Mouse (Mus musculus) c-Kit-positive CD71-positive TER-119-negative erythroid progenitor cells, embryonic 14.5 days (primary cell): ENCODE measurements around the gene Ppp6r3.
"Not testable (repeated sequence)": the region's sequence is repeated elsewhere in the genome, so short reads cannot be mapped to it uniquely, and the experiment has no call there.

Source experiments
- DNase-seq: peaks from one replicate; pipeline ENCODE4 v3.0.0-alpha.2; 2013; ENCODE audit warnings: low read depth

Ppp6r3 gene

DNA sequence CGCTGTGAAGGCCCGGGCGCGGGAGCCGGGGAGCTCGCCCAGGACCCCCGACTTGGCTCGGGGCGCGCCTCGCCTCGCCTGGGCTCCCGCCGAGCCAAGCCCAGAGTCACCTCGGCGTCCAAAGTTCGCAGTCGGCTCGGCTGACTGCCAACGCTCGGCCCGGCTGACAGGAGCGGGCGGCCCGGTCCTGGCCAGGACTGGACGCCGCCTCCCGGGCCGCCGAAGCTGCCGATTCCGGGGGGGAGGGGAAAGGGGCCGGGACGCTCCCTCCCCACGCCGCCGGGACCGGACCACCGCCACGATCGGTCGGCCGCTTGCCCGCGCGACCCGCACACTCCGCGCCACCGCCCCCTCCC, 295 bp downstream of the Ppp6r3 start:
- DNase-seq = no peak

DNA sequence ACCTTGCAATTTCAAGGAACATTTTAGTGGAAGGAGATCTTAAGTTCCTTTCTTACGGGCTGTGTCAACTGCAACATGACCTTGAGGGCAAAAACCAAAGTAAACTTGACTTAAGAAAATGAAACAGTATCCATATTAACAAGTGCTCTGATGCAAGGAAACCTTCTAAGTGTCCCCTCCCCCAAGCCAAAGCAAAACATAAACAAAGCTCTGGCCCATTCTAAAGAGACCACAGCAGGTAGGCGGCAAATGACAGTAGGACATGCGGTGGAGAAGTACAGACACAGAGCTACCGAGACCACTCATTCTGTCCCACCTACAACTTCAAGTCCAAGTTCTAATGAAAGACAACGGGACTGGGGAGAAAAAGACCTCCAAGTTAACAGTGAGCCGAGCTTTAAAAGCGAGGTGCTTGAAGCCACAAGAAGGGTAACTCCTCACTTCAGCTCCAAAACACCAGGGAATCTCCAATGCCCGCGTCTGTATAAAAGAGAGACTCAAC, 905 bp downstream of the Ppp6r3 start:
- no peak for DNase-seq

DNA sequence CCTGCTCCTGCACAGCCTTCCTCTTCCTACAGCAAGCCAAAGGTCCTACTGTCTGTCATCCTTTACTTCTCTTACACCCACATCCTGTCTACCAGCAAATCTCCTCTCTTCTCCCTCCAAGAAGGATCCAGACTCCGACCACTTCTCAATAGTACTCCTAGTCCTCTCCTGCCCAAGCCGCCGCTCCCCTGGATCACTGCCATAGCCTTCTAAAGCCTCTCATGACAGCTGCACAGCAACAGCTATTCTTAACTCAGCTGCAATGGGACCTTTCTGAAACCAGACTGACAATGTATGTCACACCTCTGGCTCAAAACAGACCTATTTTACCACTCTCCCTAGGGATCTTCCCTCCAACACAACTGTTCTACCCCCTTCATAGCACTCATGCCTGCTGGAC, 11.2 kb downstream of the Ppp6r3 start:
- DNase-seq = no peak

DNA sequence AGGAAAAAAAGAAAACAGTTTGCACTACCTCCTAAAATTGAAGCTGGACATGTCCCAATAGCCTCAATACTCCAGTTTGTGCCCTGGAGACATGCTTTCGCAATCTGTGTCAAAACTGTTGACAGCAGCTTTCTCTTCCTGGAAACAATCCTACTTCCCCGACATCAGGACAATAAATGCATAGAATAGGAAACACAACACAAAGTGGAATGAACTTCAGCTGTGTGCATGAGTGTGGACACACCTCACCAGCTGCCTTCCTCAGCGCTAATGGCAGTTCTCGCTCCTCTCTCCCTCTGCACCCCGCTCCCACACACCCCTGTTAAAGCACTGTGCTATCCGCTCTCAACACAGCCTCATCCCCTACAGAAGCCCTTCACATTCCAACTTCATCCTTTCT, 12.8 kb downstream of the Ppp6r3 start:
- DNase-seq = no peak

DNA sequence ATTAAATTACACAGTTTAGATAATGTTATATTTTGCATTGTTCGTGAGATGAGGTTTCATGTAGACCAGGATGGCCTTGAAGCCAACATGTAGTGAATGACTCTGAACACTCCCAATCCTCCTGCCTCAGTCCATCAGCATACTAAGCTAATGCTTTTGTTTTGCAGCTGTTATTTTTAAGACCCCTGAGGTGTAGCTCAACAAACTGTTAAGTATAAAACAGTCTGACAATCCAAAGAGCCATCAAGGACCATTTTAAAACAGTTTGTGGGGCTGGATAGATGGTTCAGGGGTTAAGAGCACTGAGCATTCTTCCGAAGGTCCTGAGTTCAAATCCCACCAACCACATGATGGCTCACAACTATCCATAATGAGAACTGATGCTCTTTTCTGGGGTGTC, 13.3 kb downstream of the Ppp6r3 start:
- DNase-seq = no peak

DNA sequence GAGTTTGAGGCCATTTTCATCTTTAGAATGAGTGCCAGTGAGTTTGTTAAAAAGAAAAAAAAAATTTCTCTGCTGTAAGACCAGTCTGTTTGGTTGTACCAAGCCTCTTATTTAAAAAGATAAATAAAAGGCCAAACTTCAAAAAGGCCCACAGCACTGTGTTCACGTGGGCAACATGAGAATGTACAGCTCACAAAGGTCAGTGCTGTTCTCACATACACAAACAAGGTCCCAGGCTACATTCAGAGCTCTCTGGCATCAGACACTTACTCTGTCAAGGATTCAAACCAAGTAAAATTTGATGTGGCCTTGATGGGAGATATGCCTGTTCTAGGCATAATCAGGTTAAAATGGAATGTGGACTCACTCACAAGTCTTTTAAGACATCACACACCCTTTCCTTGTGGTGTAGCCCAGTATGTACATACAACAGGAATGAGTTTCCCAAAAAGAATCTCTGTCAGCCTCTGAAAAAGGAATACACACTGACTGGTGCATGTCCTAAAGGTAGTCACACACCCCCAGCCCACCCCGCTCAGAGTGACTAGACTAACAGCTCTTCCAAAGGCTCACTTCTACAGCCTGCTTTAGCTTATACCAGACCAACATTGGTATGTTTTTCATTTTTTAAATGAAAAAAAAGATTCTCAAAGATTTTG, 19.3 kb downstream of the Ppp6r3 start:
- DNase-seq = no peak

DNA sequence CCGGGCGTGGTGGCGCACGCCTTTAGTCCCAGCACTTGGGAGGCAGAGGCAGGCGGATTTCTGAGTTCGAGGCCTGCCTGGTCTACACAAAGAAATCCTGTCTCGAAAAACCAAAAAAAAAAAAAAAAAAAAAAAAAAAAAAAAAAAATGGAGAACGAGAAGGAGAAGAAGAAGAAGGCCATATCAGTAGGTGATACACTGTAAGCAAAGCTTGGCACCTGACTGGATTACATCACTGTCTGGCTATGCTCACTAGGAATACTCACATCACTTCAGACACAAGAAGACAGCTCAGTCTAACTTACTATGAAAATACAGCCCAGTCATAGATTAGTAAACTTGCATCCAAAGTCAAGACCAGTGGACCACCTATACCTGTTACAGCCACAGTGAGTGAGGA, 20.8 kb downstream of the Ppp6r3 start:
- DNase-seq = no peak

DNA sequence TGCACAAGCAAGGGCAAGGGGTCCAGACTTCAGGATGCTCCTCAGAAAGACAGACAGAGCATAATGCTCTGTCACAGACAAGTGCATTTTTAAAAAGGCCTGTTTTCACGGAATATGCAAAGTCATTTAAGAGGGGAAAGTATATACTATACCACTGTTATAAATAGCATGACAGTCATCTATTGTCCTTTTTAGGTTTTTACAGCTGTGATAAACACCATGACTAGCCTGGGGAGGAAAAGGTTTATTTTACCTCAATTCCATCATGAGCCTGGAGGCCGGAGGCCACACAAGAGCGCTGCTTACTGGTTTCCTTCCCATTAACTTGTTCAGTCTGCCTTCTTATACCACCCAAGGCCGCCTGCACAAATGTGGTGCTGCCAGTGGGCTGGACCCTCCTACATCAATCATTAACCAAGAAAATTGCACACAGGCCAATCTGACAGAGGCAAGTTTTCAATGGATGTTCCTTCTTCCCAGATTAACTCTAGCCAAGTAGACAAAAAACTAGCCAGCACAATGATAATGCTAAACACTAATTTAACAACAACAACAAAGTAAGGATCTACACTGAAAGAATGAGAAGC, 23.9 kb downstream of the Ppp6r3 start:
- DNase-seq = no peak

DNA sequence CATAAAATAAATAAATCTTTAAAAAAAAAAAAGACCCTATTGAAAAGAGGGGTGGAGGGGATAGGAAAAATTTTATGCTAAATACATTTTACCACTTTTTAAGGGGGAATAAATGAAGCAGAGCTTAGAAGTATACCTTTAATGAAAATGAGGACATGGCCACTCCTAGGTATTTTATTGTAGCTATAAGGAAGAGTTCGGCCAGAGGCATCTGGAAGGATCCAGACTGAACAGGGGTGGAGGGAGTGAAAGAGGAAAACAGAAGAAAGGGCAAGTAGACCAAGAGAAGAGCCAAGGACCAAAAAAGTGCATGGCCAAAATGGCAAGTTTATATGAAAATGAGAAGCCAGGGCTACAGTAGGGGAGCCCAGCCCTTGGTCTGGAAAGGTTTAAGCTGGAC, 25.4 kb downstream of the Ppp6r3 start:
- no peak for DNase-seq

DNA sequence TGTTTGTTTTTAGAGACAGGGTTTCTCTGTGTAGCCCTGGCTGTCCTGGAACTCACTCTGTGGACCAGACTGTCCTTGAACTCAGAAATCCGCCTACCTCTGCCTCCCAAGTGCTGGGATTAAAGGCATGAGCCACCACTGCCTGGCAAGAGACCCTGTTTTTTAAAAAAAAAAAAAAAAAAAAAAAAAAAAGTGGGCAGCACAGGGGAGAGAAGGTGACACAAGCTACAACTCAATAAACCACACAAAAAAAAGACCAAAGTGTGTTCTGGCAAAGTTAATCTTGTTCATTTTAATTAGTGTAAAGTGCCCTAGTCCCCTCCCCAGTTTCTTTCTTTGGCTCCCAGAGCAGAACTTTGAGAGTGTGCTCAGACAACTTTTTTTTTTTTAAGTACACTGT, 26.3 kb downstream of the Ppp6r3 start:
- no peak for DNase-seq

DNA sequence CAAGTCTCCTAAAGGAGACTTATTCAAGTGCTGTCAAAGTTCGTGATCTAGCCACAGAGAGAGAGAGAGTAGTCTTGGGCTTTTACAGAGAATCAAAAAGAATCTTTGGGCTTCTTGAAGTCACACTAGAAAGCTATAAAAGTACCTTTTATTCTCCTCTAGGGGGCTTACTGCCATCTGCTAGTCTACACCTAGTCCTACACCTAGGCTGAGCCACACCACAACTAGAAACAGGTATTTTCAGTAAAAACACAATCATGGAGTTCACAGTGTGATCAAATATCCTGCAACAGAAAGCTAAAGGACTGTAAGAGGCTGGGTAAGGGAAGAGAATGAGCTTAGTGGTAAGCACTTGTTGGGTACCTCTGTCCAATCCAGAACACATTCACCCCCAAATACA, 27.2 kb downstream of the Ppp6r3 start:
- DNase-seq = no peak

DNA sequence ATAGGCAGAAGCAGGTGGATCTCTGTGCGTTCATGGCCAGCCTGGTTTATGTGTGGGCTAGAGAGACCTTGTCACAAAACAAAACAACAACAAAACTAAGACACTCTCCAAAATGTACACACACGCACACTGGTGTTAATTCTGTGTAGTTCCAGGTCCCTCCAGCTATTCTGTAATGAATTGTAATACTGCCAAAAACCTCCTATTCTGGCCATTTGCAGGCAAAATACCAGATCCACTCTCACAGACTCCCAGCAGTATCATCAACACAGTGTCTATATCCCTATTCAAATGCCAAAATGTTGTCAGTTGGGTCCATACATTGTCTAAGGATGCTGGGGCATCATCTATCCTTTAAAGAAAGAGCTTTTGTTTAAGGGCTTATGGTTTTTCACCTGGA, 30.6 kb downstream of the Ppp6r3 start:
- DNase-seq = no peak

DNA sequence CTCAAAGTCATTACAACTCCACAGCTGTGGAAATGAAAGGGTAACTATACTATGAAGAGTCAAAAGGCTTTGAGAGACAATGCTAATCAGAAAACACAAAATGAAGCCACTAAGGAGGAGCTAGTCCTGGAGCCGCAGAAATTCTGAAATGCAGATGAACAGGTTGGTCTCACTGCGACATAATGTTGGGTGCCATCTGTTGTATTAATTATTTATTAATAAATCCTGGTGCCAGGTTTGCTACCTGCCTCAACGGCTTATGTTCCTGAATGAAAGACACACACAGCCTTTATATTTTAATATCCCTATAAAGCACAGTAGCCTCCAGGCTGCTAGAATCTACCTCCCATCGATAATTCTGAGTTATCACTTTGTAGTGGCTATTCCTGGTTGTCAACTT, 33.0 kb downstream of the Ppp6r3 start:
- no peak for DNase-seq

DNA sequence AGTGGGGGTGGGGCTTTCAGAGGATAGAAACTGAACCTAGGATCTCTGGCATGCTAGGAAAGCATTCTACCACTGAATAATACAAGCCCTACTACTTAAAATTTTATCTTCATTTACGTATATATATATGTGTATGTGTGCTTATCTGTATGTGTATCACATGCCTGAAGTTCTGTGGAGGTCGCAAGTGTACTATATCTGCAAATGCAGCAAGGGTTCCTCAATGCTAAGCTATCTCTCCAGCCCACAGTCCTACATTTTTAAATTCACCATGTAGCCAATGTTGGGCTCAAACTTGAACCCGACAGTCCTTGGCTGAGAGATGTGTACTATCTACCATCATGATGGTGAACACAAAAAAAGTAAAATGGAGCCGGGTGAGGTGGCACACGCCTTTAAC, 34.6 kb downstream of the Ppp6r3 start:
- no peak for DNase-seq

DNA sequence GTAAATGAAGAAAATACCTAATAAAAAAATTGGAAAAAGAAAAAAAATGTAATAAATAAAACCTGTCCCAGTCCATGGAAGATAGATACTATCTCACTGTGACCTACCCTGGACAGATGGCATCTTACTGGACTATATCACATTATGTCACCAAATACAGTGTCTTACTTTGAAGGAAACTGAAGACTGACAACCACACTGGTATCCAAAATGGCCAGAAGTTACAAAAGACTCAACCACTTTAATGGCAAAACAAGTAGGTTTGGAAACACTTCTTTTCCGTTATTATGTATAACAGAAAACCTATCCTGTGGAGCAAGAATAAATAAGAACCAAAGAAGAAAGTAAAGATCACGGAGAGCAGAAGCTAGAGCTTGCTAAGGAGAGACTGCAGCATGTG, 35.3 kb downstream of the Ppp6r3 start:
- DNase-seq = no peak

DNA sequence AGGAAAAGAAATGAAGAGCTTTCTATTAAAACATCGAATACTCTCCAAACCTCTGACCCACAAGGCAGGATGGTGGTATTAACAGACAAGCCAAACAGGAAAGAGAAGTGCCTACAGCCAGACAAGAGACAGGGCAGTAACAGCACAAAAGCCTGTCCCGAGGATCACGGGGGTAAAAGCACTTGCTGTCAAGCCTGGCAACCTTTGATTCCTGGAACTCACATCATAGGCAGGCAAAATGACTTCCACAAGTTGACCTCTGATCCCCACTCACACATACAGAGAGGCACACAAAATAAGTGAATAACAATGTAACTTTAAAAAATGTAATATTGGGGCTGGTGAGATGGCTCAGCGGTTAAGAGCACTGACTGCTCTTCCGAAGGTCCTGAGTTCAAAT, 36.1 kb downstream of the Ppp6r3 start:
- DNase-seq = no peak

DNA sequence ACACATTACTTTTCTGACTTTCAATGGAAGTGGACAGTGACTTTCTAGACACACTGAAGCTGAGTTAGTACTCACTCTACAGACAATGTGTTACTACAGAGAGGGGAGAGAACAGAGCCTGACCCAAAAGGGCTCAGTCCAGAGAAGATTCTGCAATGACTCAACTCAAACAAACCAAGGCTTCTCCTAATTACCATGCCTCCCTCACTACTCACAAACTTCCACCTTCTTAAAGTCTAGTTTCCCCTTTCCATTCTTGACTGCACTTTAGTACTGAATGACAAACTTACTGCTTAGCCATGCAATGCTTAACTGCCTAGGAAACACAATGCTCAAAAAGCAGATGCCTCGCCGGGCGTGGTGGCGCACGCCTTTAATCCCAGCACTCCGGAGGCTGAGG, 37.9 kb downstream of the Ppp6r3 start:
- DNase-seq = no peak

DNA sequence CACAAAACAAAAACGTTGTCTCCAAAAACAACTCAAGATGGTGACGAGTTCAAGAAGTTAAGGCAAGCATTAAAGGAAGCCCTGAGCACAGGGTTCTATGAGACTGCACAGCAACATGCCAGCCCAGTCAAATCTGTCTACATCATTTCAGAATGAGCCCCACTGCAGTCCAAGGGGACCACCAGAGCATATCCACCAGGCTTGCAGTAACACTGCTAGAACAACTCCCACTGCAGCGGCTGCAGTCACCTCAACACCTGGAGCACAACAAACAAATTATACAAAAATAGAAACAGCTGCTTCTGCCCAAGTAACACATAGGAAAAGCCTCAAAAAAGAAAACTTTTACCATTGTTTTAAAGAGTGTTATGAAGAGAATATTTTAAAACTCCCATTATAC, 40.6 kb downstream of the Ppp6r3 start:
- DNase-seq = no peak

DNA sequence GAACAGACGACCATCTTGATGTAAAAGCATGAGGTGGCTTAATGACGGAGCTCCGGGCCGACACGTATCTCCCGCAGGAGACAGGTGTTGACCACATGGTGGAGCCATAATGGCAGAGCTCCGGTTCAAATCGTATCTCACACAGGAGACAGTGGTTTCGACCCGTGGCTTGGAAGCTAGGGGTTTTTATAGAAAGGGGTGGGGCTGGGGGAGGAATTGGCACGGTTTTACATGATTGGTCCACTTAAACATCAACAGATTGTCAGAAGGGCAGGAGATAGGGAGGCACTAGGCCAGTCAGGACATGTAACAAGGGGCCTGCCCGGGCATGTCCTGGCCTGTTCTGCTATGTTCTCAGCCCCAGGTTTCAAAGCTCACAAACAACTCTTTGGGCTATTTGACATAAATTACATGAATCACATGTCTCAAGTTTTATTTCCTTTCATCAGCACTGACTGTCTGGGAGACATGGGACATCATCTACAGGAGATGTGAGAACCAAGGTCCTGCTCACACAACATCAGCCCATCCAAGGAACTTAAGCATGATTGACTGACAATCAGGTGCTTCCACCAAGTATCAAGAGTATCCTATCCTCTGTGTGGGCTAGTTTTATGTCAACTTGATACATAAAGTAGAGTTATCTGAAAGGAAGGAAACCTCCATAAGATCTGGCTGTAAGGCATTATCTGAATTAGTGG, 42.1 kb downstream of the Ppp6r3 start:
- not testable (repeated sequence) for DNase-seq

DNA sequence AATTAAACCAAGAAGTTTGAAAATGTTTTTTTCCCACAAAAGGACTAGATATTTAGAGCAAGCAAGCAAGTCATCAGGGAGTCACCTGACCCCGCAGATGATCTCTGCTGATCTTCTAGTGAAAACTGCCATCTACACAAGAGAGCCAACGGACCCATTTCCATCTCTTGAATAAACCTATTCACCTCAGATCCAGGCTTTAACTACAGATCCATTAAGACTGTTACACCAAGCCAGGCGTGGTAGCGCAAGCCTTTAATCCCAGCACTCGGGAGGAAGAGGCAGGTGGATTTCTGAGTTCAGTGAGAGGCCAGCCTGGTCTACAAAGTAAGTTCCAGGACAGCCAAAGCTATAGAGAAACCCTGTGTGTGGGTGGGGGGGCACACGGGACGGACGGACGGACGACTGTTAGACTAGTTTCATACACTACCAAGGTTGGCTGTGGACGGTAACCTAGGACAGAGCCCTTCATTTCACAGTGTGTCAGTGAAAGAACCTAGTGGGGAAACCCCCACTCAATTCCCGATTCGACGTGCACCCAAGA, 42.8 kb downstream of the Ppp6r3 start:
- DNase-seq = no peak

DNA sequence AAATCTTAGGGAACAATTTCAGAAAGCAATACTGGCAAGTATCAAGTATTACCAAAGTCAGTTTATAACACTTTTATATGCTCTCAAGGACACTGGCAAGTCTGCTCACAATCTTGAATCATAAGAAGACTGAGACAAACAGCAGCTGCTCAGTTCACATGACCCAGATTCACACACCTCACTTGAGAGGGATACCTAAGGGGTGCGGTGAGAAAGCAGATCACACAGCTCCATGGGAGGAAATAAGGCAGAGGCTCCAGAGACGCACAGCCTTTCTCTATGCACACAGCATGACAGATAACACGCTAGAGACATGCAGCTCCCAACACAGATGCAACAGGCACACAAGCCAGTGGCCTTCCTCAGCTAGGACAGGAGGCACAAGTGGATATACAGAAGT, 45.8 kb downstream of the Ppp6r3 start:
- no peak for DNase-seq

DNA sequence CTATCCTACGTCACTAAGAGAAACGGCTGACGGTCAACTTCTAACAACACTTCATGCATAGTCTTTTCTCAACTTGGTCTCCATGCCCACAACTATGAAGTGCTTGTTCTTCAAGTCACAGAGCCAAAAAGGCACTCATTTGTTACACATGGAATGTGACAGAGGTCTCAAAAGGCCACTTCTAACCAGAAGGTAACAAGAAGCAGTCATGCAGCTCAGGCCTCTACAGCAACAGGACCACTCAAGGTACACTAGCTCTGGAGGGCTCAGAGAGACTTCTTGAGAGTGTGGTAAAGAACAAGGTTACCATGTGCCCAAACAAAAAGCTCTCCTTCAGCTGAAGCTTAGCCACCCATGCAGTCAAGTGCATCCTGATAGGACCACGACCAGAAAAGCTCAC, 46.9 kb downstream of the Ppp6r3 start:
- DNase-seq = no peak

DNA sequence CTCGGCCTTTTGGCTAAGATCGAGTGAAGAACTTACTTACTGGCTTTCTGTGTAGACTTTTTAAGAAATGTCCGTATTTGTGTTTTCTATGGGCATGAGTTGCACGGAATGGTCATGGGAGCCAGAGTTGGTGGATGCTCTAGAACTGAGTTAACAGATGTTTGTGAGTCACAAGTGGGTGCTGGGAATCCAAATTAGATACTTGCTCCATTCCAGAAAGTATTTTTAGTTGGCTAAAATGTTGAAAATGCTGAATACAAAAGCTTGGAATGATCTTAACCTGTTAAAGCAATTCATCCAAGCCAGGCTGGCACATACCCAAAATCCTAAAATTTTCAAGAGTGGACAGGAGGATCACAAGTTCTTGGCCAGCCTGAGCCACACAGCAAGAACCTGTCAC, 48.0 kb downstream of the Ppp6r3 start:
- DNase-seq = no peak
